In the genomic region with DNA sequence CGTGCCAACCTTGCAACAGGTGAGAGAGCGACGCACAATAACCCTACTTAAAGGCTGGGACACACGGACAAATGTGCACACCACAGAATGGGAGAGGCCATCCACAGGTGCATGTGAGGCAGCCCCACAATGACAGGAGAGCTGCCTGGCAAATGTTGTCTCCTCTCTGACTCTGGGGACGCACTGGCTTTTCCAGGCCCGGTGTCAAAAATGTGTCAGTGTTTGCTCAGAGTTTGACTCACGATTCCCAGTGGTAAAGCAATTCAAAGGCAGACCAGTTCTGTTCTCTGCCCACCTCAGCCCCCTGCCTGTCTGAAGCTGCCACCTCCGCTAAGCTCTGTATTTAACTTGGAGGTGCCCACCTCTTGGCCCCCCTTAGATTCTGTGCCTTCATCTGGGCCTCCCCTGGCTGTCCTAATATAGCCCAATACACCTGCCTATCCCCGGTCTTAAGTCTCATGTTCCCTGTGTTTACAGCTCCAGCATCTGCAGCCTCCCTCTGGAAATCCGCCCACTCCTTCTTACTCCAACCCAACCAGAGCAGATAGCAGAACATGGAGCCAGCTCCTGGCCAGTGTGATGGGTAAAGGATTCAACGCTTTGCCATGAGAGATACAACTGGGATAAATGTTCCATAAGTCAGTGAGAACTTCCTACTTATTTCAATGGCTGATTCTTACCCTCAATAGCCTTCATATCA, we compare ENCODE assay signal across 11 mouse cellular contexts.
DNase-seq lines count a peak whose midpoint lies in the region; ATAC-seq lines count a peak whose summit lies in the region.
"Had no signal": no experiment of that assay in that cellular context is flagged by ENCODE, and none has a peak within 500 bp of the region (broad histone marks: within the 10 kb centered on the region; RNA-seq: fewer than 3 reads in every experiment).

No protein-coding gene starts in this region.

- no peaks in the 10 kb centered on the region for H3K27me3 ChIP-seq in limb, embryonic 15.5 days
- H3K27me3 ChIP-seq in limb, embryonic 10.5 days (ENCODE audit: low read depth, poor library complexity, severe bottlenecking) = no peaks in the 10 kb centered on the region; the same call in 1 of the 2 replicates
- H3K27me3 ChIP-seq: forebrain, embryonic 15.5 days had no signal

- no peaks in the 10 kb centered on the region for H3K9me3 ChIP-seq in limb, embryonic 15.5 days
- no peaks in the 10 kb centered on the region for H3K9me3 ChIP-seq in limb, embryonic 10.5 days (replicated peaks)
- H3K9me3 ChIP-seq: forebrain, embryonic 15.5 days; hindbrain, embryonic 10.5 days had no signal

- no peak overlapping the region for H3K9ac ChIP-seq in limb, embryonic 15.5 days
- H3K9ac ChIP-seq: forebrain, embryonic 15.5 days had no signal

- H3K36me3 ChIP-seq in limb, embryonic 15.5 days = no peaks in the 10 kb centered on the region
- H3K36me3 ChIP-seq in limb, embryonic 10.5 days = no peaks in the 10 kb centered on the region
- no peaks in the 10 kb centered on the region for H3K36me3 ChIP-seq in macrophage (ENCODE audit: inconsistent target)
- H3K36me3 ChIP-seq: forebrain, embryonic 15.5 days; hindbrain, embryonic 10.5 days had no signal

- peaks cover 96% of the 10 kb centered on the region for H3K79me2 ChIP-seq in macrophage (ENCODE audit: inconsistent target)

- peak overlapping the region; percentile 47 for H3K27ac ChIP-seq in limb, embryonic 15.5 days
- H3K27ac ChIP-seq in limb, embryonic 10.5 days = no peak overlapping the region
- peak overlapping the region; percentile 89 for H3K27ac ChIP-seq in macrophage
- H3K27ac ChIP-seq: forebrain, embryonic 15.5 days; hindbrain, embryonic 10.5 days had no signal

- ATAC-seq in limb, embryonic 15.5 days (ENCODE audit: insufficient number of reproducible peaks, low FRiP score, low TSS enrichment, low read depth) = no peak
- ATAC-seq: forebrain, embryonic 15.5 days had no signal

- WGBS in limb, embryonic 15.5 days = 71% methylated on average over 11 of the region's 11 CpGs
- WGBS in limb, embryonic 10.5 days = 88% methylated on average over 11 of the region's 11 CpGs
- 96% methylated on average over 11 of the region's 11 CpGs for WGBS in macrophage (ENCODE audit: missing documents)

- H3K4me2 ChIP-seq in limb, embryonic 15.5 days = no peak overlapping the region
- H3K4me2 ChIP-seq: forebrain, embryonic 15.5 days had no signal

- peaks cover 39% of the 10 kb centered on the region for H3K4me1 ChIP-seq in limb, embryonic 15.5 days
- peaks cover 56% of the 10 kb centered on the region for H3K4me1 ChIP-seq in limb, embryonic 10.5 days

- no peak overlapping the region for H3K4me3 ChIP-seq in limb, embryonic 15.5 days
- H3K4me3 ChIP-seq in limb, embryonic 10.5 days = no peak overlapping the region
- no peak overlapping the region for H3K4me3 ChIP-seq in macrophage (ENCODE audit: inconsistent target)
- H3K4me3 ChIP-seq: forebrain, embryonic 15.5 days; hindbrain, embryonic 10.5 days had no signal

- DNase-seq in cerebellum, adult 9-11 months = peak; percentile 60
- no peak for DNase-seq in cerebellum, adult 11 months
- DNase-seq in limb, embryonic 10.5 days (ENCODE audit: low spot score) = no peak
- peak; percentile 52 to 57 for DNase-seq in cerebellum, postnatal 14 days
- DNase-seq in lung, postnatal 10 days = no peak
- no peak for DNase-seq in right cerebral cortex, postnatal 36 days (ENCODE audit: low spot score in 2 of 2)
- DNase-seq: kidney, adult 8-10 months had no signal

Comparison
In these comparisons a context has a peak if more than half of its experiments do, and no peak if none do; other contexts are left out.
1. DNase-seq: peak in cerebellum, adult 9-11 months (single experiment) and cerebellum, postnatal 14 days (2 of 2); none in cerebellum, adult 11 months (single experiment), limb, embryonic 10.5 days (single experiment), lung, postnatal 10 days (single experiment) and right cerebral cortex, postnatal 36 days (0 of 2).